Mouse (Mus musculus) cerebellum, adult 11-12 months (tissue): Measurements from ENCODE around the gene Olfr937.

Experiments used
- DNase-seq: peaks from one replicate; pipeline ENCODE4 v3.0.0; 2022

Olfr937 gene

GRCm38 (mm10) chr9:39064851-39065250 lies at the start of gene Olfr937:
Gene Olfr937 (minus strand): TSS chr9:39064951.
- no peak for DNase-seq

- no peak for DNase-seq
These were observed 14.0 kb upstream of the Olfr937 start, which contains the start of gene Olfr938 for GRCm38 (mm10) chr9:39078787-39079186. Gene Olfr938 (minus strand): TSS chr9:39078887.

GRCm38 (mm10) chr9:39023277-39023676 lies 41.5 kb downstream of the Olfr937 start, which contains the start of gene Olfr146:
Gene Olfr146 (minus strand): TSS chr9:39023377.
- DNase-seq: no peak
